Mouse (Mus musculus) bone marrow, adult 2 months (tissue): Measurements from ENCODE around the gene Hipk4.

ENCODE experiments used
- CTCF ChIP-seq: fragments of 200-500 bp; IDR thresholded peaks from 2 replicates; pipeline ENCODE4 v1.5.1; 2011; ENCODE audit warnings: low read length, control low read depth; ENCODE audit not compliant: control insufficient read depth, insufficient read depth
- POLR2A ChIP-seq: fragments of 200-500 bp; IDR thresholded peaks from 2 replicates; pipeline ENCODE4 v1.6.1; 2011; ENCODE audit warnings: low read depth, mild to moderate bottlenecking, control low read depth, low read length, borderline replicate concordance; ENCODE audit not compliant: control insufficient read depth

GRCm38 (mm10) chr7:27540521-27540920, 17.5 kb downstream of the Hipk4 start:
- no peak for TF ChIP-seq CTCF
- TF ChIP-seq POLR2A: no peak
